Mouse (Mus musculus) stomach, postnatal 0 days (tissue): ENCODE data around the gene Zglp1.

ENCODE experiments used
- CTCF ChIP-seq: IDR thresholded peaks from 2 replicates; pipeline ENCODE4 v1.5.1; 2016; ENCODE audit warnings: antibody characterized with exemption, low read depth, mild to moderate bottlenecking, moderate library complexity
- EP300 ChIP-seq: optimal IDR thresholded peaks from 2 replicates; pipeline ENCODE3; 2016; ENCODE audit warnings: antibody characterized with exemption

DNA sequence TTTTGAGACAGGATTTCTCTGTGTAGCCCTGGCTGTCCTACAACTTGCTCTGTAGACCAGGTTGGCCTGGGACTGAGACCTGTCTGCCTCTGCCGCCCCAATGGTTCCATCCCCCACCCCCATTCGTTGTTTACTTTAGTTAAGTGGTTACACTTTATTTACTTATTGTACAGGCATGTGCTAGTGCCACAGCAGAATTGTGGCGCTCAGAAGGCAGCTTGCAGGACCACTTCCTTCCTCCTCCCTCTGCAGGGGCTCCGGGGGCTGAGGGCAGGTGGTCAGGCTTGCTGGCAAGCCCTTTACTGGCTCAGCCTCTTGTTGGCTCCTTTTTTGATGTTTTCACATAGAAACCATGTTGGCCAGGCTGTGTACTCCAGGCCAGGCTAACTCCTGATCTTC, 49.7 kb downstream of the Zglp1 start:
- TF ChIP-seq CTCF (no peak), EP300 (no peak)
